In the genomic region with DNA sequence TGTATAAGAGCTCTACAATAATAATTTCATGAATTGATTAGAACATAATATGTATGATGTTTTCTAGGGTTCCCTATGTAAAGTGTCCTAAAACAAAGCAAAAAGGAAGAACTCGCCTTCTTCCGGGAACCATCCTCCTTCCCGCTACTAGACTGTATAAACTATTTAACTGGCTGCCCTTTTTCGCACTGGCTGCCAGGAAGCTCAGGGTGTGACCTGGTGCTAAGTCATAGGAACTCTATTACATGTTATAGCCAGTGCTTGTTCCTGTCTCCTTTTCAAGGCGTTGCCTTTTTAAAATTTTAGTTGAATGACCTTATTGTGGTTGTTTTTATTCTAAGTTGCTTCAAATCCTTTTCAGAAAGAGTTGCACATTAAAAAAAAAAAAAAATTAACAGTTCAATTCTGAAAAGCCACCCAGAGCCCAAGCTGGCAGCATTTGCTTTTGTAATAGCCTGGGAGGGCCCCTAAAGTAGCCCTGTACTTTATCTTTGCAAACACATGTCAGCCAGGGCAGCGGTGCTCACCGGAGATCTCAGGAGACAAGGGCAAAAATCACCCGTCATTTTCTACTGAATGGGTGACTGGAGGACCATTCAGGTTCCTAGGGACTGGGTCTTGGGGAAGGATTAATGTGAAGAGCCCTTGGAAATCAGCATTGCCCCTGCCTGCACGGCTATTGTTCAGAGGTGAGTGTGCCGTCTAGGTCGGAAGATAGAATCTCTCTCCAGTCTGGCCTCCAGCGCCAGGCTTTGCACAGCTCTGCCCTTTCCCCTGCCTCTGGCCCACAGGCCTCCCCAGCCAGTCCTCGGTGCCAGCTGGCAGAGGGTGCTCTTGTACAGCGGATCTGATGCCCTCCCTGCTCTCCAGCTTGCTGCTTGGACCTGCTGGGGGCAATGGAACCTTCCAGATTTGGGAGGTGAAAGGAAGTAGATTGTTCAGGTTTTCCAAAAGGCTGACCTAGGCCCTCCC, we compare ENCODE assay signal across 10 mouse cellular contexts.
DNase-seq lines count a peak whose midpoint lies in the region; ATAC-seq and TF ChIP-seq lines count a peak whose summit lies in the region.
"Had no signal": no experiment of that assay in that cellular context is flagged by ENCODE, and none has a peak within 500 bp of the region (broad histone marks: within the 10 kb centered on the region; RNA-seq: fewer than 3 reads in every experiment).

No protein-coding gene starts in this region.

- no peaks in the 10 kb centered on the region for H3K27me3 ChIP-seq in MEL (ENCODE audit: control insufficient read depth in 1 of 2, insufficient read depth in 2 of 2, low read length in 2 of 2)
- H3K27me3 ChIP-seq: heart, embryonic 15.5 days had no signal

- peak in 1 of 2 experiments; percentile 45; a peak in 1 of 4 replicates for TF ChIP-seq EP300 in MEL (IDR thresholded peaks at IDR 0.05; ENCODE audit: low read depth in 1 of 2, low read length in 2 of 2)

- H3K9ac ChIP-seq in MEL (ENCODE audit: control insufficient read depth, low read depth, low read length, poor library complexity, severe bottlenecking) = no peak overlapping the region
- H3K9ac ChIP-seq: heart, embryonic 15.5 days had no signal

- intact Hi-C loops in heart, postnatal 25 days (cut with DNase I) = no loop called here

- H3K4me3 ChIP-seq in MEL (ENCODE audit: control insufficient read depth in 1 of 2, insufficient read depth in 1 of 2, low read depth in 2 of 2, low read length in 2 of 2) = no peak overlapping the region
- H3K4me3 ChIP-seq: heart, embryonic 15.5 days had no signal

- peak in 1 of 3 experiments; percentile 12; a peak in 1 of 6 replicates for TF ChIP-seq CTCF in MEL (IDR thresholded peaks at IDR 0.05 in 2 of 3, conservative IDR thresholded peaks at IDR 0.05 in 1 of 3; ENCODE audit: control insufficient read depth in 1 of 3, insufficient read depth in 1 of 3, low read depth in 2 of 3, low read length in 3 of 3, poor library complexity in 1 of 3, severe bottlenecking in 1 of 3)

- peak; percentile 93 for DNase-seq in heart, adult 11 months
- DNase-seq in heart, postnatal 25 days (ENCODE audit: low spot score) = no peak
- DNase-seq in MEL (ENCODE audit: low read depth, low spot score) = peak; percentile 60
- peak; percentile 83 for DNase-seq in c-Kit-negative CD71-positive TER-119-positive erythroid progenitor cells, embryonic 14.5 days (ENCODE audit: low read depth, low spot score)
- peak; percentile 85 for DNase-seq in liver
- peak; percentile 19 to 27 for DNase-seq in spleen, postnatal 14 days (ENCODE audit: low spot score in 2 of 2)
- no peak for DNase-seq in layer of hippocampus, adult 8-10 months (ENCODE audit: low spot score in 2 of 2)

- no peak for TF ChIP-seq POLR2A in MEL (IDR thresholded peaks at IDR 0.05; ENCODE audit: control insufficient read depth in 1 of 2, insufficient read depth in 1 of 2, low read depth in 1 of 2, low read length in 2 of 2, poor library complexity in 1 of 2)

- no peaks in the 10 kb centered on the region for H3K36me3 ChIP-seq in MEL (ENCODE audit: control insufficient read depth in 1 of 2, insufficient read depth in 2 of 2, low read length in 2 of 2)
- H3K36me3 ChIP-seq: heart, embryonic 15.5 days had no signal

- no peak for ATAC-seq in activated CD4-positive, CD25-positive, alpha-beta regulatory T cell, adult 4 months
- ATAC-seq: Patski had no signal

- peaks cover 0 to 2% of the 10 kb centered on the region in 2 experiments; a peak in 2 of 4 replicates for H3K4me1 ChIP-seq in MEL (ENCODE audit: control insufficient read depth in 1 of 2, insufficient read depth in 2 of 2, low read length in 2 of 2)
- H3K4me1 ChIP-seq: heart, embryonic 15.5 days had no signal

- H3K9me3 ChIP-seq in MEL (replicated peaks; ENCODE audit: insufficient read depth, low read length) = no peaks in the 10 kb centered on the region
- H3K9me3 ChIP-seq: heart, embryonic 15.5 days had no signal

- H3K79me2 ChIP-seq in MEL (ENCODE audit: control insufficient read depth, insufficient read depth, low read length, poor library complexity) = no peaks in the 10 kb centered on the region

- H3K27ac ChIP-seq in MEL (ENCODE audit: control insufficient read depth, low read depth, low read length) = no peak overlapping the region
- H3K27ac ChIP-seq: heart, embryonic 15.5 days had no signal

- TF ChIP-seq RAD21 in MEL (IDR thresholded peaks at IDR 0.05; ENCODE audit: low read depth, low read length) = peak; percentile 12

TF ChIP-seq in MEL, 35 proteins besides CTCF, POLR2A, EP300 and RAD21:
- no peak for TF ChIP-seq MAZ (IDR thresholded peaks at IDR 0.05; ENCODE audit: low read depth, low read length)
- peak; percentile 52 for TF ChIP-seq GATA1 (IDR thresholded peaks at IDR 0.05; ENCODE audit: low read depth, low read length)
- TF ChIP-seq MEF2A (IDR thresholded peaks at IDR 0.05; ENCODE audit: extremely low read depth, insufficient replicate concordance, low read depth, low read length, poor library complexity, severe bottlenecking) = no peak
- peak; percentile 67 for TF ChIP-seq TAL1 (IDR thresholded peaks at IDR 0.05; ENCODE audit: low read length)
- TF ChIP-seq POLR2AphosphoS2 (IDR thresholded peaks at IDR 0.05; ENCODE audit: low read length) = no peak
- no peak for TF ChIP-seq MYC (IDR thresholded peaks at IDR 0.05; ENCODE audit: low read depth, low read length)
- TF ChIP-seq ZKSCAN1 (IDR thresholded peaks at IDR 0.05; ENCODE audit: low read depth, low read length) = no peak
- no peak for TF ChIP-seq ETS1 (IDR thresholded peaks at IDR 0.05; ENCODE audit: low read depth, low read length)
- no peak for TF ChIP-seq ELF1 (IDR thresholded peaks at IDR 0.05; ENCODE audit: low read depth, low read length)
- TF ChIP-seq BHLHE40 (IDR thresholded peaks at IDR 0.05; ENCODE audit: borderline replicate concordance, low read depth, low read length) = no peak
- TF ChIP-seq TCF12 (IDR thresholded peaks at IDR 0.05; ENCODE audit: low read depth, low read length) = peak; percentile 53; the same call in 1 of the 2 replicates
- no peak for TF ChIP-seq JUND (IDR thresholded peaks at IDR 0.05; ENCODE audit: low read depth, low read length)
- TF ChIP-seq GABPA (IDR thresholded peaks at IDR 0.05; ENCODE audit: low read depth, low read length) = no peak
- no peak for TF ChIP-seq KAT2A (conservative IDR thresholded peaks at IDR 0.05; ENCODE audit: low read depth, low read length)
- no peak for TF ChIP-seq POLR2AphosphoS5 (IDR thresholded peaks at IDR 0.05; ENCODE audit: borderline replicate concordance, low read depth, low read length)
- 0 out of 2 replicates have a peak, but pooled peaks have one; percentile 20 for TF ChIP-seq ZNF384 (IDR thresholded peaks at IDR 0.05; ENCODE audit: low read depth, low read length)
- TF ChIP-seq RCOR1 (IDR thresholded peaks at IDR 0.05; ENCODE audit: low read depth, low read length) = no peak
- no peak for TF ChIP-seq E2F4 (IDR thresholded peaks at IDR 0.05; ENCODE audit: borderline replicate concordance, low read depth, low read length)
- no peak for TF ChIP-seq MYB (IDR thresholded peaks at IDR 0.05; ENCODE audit: low read depth, low read length)
- TF ChIP-seq SMC3 (IDR thresholded peaks at IDR 0.05; ENCODE audit: low read depth, low read length) = no peak

Comparison
In these comparisons a context has a peak if more than half of its experiments do, and no peak if none do; other contexts are left out.
1. DNase-seq: peak in heart, adult 11 months (single experiment), MEL (single experiment), c-Kit-negative CD71-positive TER-119-positive erythroid progenitor cells, embryonic 14.5 days (single experiment), liver (single experiment) and spleen, postnatal 14 days (2 of 2); none in heart, postnatal 25 days (single experiment) and layer of hippocampus, adult 8-10 months (0 of 2).